18 mouse cellular contexts compared by ENCODE assay signal in the genomic region with DNA sequence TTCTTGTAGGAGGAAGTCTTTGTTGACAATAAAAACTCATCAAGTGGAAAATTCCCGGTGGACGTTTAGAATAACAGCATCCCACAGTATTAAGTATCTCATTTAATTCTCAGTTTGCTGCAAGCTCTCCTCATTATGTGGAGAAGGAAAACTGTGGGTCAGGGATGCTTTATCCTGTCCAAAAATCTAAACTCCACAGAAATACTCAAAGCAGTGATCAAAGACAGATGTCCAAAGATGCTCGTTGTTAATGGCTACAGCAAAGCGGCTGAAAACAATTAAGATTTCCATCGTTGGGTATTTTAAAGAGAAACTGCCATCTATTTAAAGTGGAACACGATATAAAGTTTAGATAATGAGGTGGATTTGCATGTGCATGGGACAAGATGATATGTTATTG.
"Had no signal": no experiment of that assay in that cellular context is flagged by ENCODE, and none has a peak within 500 bp of the region (broad histone marks: within the 10 kb centered on the region; RNA-seq: fewer than 3 reads in every experiment).

No protein-coding gene starts in this region.

- H3K27ac ChIP-seq: midbrain, embryonic 10.5 days; neural tube, embryonic 13.5 days; neural tube, embryonic 15.5 days had no signal

- DNase-seq: lung, adult 18-20 months; lung, embryonic 14.5 days; lung, postnatal 10 days; lung, postnatal 4 days; midbrain, embryonic 14.5 days; retina, postnatal 1 day; right cerebral cortex, adult 18-20 months; right cerebral cortex, postnatal 25 days; right cerebral cortex, postnatal 4 days; spleen, adult 18-20 months; thymus, adult 18-20 months; thymus, postnatal 14 days; thymus, postnatal 36 days had no signal

- H3K4me3 ChIP-seq: midbrain, embryonic 10.5 days; myocyte; neural tube, embryonic 13.5 days; neural tube, embryonic 15.5 days had no signal

- ATAC-seq: midbrain, embryonic 16.5 days had no signal

- H3K9me3 ChIP-seq: neural tube, embryonic 15.5 days had no signal

- H3K4me2 ChIP-seq: lung, embryonic 14.5 days; neural tube, embryonic 13.5 days; neural tube, embryonic 15.5 days had no signal

- H3K9ac ChIP-seq: lung, embryonic 14.5 days; neural tube, embryonic 13.5 days; neural tube, embryonic 15.5 days had no signal

- H3K36me3 ChIP-seq: midbrain, embryonic 10.5 days; neural tube, embryonic 13.5 days; neural tube, embryonic 15.5 days had no signal

- H3K4me1 ChIP-seq: neural tube, embryonic 13.5 days; neural tube, embryonic 15.5 days had no signal

- H3K27me3 ChIP-seq: neural tube, embryonic 13.5 days; neural tube, embryonic 15.5 days had no signal
